Mouse (Mus musculus): Measurements from ENCODE around the gene Cxxc4. TPM values are rescaled to one million over a fixed set of nuclear protein-coding genes. Genes with fewer than 3 reads are reported as not detected.

The Cxxc4 gene
- not detected in 2 replicates for polyA plus RNA-seq (2012; ENCODE audit: low replicate concordance)

GRCm38 (mm10) chr3:134236414-134237112 lies at the start of gene Cxxc4:
Gene Cxxc4 (plus strand): TSS chr3:134236484.

